Mouse (Mus musculus): ENCODE measurements around the gene Myl12a.

Gene Myl12a

GRCm38 (mm10) chr17:71010646-71011242, 8.1 kb upstream of the Myl12a start:
- peak; percentile 58 for DNase-seq (ENCODE audit: low read depth)

DNA sequence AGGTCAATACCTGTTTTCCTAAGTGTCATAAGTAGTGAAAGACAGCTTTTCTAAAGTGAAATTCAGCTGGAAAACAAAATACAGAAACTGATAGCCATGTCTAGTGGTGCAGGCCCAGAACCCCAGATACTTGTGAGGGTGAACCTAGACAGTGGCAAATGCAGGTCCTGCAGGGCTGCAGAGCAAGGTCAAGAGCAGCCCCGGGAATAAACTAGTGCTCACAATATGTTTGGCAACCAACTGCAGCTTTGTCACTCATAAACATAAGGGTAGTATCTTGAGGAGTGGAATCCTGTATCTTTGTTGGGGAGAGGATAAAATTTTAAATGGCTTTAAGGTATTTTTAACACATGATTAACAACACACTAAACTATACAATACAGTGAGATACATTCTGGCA, 7.1 kb upstream of the Myl12a start:
- no peak for DNase-seq (ENCODE audit: low read depth)

GRCm38 (mm10) chr17:71008676-71009075, 6.0 kb upstream of the Myl12a start:
- no peak for DNase-seq (ENCODE audit: low read depth)

DNA sequence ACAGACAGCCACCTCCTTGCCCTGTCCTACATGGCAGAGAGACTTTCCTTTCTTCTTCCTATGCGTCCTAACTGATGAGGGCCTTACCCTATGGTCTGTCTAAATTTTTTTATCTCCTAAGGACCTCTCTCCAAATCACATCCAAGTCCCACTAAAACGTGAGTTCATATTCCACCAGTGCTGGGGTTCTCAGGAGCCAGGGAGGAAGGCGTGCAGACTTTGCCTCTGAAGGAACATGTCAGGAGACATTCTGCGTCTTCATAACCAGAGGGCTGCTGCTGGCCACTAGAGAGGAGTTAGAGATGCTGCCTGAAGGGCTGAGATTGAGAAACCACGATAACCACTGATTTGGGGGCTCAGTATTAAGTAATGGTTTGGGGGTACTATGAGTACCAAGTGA, 4.3 kb upstream of the Myl12a start:
- DNase-seq (ENCODE audit: low read depth): no peak

DNA sequence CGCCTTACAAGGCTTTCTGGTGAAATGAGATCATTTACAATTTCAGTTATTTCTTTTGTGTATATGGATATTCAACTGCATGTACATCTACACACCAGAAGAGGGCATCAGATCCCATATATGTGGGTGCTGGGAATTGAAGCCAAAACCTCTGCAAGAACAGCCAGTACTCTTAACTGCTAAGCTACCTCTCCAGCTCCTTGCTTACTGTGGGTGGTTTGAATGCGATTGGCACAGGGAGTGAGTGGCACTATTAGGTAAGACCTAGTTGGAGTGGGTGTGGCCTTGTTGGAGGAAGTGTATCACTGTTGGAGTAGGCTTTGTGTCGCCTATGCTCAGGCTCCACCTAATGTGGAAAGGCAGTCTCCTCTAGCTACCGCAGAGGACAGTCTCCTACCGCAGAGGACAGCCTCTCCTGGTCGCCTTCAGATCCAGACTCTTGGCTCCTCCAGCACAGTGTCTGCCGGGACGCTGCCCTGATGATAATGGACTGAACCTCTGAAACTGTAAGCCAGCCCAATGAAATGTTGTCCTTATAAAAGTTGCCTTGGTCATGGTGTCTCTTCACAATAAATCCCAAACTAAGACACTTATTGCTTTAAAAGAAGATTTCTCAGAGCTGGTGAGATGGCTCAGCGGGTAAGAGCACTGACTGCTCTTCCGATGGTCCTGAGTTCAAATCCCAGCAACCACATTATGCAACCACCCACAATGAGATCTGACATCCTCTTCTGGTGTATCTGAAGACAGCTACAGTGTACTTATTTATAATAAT, 1.7 kb upstream of the Myl12a start:
- DNase-seq (ENCODE audit: low read depth): no peak

DNA sequence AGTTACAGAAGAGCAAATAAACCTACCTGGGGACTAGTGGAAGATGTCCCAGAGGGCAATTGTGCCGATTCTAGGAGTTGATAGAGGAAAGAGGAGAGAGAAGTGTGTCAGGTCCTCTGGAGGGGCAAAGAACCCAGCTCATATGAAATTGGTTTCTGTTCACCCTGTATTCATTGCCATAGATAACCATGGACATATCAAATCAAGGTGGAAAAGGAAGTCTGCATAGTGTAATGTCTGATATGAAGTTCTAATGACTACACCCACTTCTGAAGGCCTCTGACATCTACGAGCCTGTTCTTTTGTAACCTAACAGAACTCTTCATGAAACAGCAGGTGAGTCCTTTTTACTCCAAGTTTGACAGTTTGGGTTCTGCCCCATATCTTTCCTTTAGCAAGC, 1.0 kb upstream of the Myl12a start:
- no peak for DNase-seq (ENCODE audit: low read depth)

DNA sequence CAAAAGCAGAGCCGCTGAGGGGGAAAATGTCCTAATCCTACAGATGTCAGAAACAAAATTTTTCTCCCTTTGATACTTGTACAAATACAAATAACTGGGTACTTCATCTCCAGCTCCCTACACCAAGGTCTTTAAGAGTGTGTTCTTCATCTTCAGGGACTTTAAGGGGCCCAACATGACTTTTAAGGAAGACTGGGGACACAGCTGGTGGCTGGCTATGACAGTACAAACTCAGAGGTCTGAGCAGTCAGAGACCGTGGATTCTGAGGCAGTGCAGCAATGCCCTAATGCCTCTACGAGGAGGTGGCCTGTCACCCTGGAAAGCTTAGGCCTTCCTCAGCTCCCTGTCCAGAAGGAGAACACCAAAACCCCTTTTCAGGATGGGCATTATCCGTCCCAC, 434 bp upstream of the Myl12a start:
- no peak for DNase-seq (ENCODE audit: low read depth)

GRCm38 (mm10) chr17:71002081-71002743, 466 bp downstream of the Myl12a start, which contains the start of gene Myom1:
Myom1 (plus strand) TSS chr17:71002633.
- peak; percentile 98 for DNase-seq (ENCODE audit: low read depth)

DNA sequence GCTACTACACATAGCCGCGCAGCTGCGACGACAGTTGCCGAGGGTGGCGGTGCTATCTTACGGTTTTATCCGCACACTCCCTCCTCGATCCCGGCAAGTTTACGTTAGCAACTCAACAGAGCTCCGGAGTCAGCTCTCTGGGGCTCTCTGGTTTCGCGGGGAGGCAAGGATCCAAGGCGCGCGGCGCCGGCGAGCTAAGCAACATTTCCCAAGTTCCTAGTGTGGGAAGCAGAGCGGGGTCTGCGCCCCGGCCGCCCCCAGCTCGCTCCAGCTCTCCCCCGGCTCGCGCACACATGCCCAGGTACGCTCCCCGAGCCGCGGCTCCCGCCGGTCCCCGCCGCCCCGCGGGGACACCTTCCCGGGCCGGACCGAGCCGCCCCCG, 988 bp downstream of the Myl12a start:
- no peak for DNase-seq (ENCODE audit: low read depth)

DNA sequence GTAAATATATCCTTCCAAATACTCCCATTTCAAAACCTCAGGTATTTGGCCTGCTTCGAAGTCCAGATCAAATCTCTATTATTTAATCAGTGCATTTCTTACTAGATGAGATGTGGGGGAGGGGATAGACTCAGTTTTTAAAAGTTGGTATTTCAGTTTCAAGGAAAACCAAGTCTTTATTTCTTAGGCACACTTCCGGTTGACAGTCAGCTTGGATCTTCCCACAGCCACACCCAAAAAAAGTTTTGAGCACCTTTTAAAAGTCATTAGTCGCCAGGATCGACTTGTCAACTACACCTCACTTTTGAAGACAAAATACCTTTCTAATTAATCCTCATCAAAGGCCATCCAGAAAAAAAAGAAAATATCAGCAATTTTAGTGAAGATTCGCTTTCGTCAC, 1.6 kb downstream of the Myl12a start:
- peak; percentile 48 for DNase-seq (ENCODE audit: low read depth)

- no peak for DNase-seq (ENCODE audit: low read depth)
Observed at GRCm38 (mm10) chr17:71000255-71000654, 2.4 kb downstream of the Myl12a start.

DNA sequence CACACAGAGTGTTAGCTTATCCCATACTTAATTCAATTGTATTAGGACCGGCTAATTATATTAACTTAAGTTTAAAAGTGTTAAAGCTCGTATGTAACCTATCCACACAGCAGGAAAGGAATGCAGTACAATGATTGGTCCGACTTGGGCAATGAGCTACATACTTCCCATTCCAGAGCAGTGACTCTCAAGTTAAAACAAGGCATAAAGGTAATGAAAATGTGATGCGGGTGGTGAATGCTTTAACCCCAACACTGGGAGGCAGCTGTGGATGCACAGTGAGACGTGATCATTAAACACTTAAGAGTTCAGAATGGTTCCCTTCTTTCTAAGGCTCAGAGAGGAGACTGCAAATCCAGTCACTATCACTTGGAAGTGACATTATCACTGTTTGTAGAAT, 3.5 kb downstream of the Myl12a start:
- no peak for DNase-seq (ENCODE audit: low read depth)

DNA sequence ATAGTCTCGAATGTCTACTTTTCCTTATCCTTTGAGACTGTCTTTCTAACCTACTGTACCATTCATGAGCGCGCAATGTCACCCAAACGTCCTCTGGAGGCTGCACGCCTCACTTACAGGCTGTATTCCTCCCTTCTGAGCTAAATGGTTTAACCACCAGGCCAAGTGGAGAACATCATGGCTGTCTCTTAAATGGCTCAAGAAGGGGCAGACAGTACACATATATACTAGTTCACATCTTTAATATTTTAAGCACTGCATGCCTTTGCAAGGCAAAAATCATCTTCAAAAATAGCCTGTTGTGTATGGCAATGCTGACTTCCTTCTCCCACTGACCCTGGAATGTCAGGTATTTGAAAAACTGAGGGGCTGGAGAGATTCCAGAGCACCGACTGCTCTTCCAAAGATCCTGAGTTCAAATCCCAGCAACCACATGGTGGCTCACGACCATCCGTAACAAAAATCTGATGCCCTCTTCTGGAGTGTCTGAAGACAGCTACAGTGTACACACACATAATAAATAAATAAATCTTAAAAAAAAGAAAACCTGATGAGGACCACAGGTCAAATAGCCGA, 4.2 kb downstream of the Myl12a start:
- DNase-seq (ENCODE audit: low read depth): no peak

- DNase-seq (ENCODE audit: low read depth): no peak
Observed at GRCm38 (mm10) chr17:70997836-70998235, 4.8 kb downstream of the Myl12a start.

- DNase-seq (ENCODE audit: low read depth): no peak
Observed at GRCm38 (mm10) chr17:70995551-70995950, 7.1 kb downstream of the Myl12a start.

- no peak for DNase-seq (ENCODE audit: low read depth)
Observed at GRCm38 (mm10) chr17:70994671-70995070, 8.0 kb downstream of the Myl12a start.

DNA sequence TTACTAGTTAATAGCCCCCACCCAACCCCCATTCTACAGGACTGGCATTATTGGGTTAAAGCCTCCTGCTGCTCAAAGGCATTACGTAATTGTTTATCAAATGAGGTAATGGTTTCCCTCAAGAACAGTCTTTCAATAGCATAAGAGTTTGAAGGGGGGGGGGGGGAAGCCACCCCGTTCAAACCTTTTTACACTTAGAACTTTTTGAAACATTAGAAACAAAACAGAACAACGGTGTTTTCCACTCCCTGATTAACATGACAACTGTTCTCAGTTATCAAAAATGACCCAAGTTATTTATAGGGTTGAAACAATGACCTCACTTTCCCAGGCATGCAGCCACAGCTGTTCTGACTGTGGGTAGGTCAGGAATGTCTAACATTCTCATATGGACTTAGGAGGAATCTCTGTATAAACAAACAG, 9.3 kb downstream of the Myl12a start:
- DNase-seq (ENCODE audit: low read depth): no peak

DNA sequence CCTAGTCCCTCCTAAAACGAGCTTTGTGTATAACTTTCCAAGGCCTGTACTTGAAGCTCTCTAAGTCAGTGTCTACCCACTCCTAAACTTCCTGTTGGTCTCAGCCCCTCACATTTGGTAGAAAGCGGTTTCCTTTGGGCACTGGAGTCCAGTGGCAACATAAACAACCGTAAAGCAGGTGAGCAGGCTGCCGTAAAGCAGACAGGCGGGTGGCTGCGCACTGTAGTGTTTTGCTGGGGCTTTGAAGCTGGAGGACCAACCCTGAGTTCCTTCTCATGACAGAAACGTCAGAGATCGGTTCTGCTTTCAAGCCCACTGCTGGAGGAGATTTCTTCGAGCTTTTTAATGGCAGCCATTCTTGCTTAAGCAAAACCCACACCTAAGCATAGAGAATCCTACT, 10.0 kb downstream of the Myl12a start:
- no peak for DNase-seq (ENCODE audit: low read depth)

- peak; percentile 84 for DNase-seq (ENCODE audit: low read depth)
Observed at GRCm38 (mm10) chr17:70991706-70992625, 10.7 kb downstream of the Myl12a start.

GRCm38 (mm10) chr17:70990403-70991303, 12.0 kb downstream of the Myl12a start:
- DNase-seq (ENCODE audit: low read depth): peak; percentile 92

- DNase-seq (ENCODE audit: low read depth): peak; percentile 80
Observed at GRCm38 (mm10) chr17:70989991-70990390, 12.7 kb downstream of the Myl12a start.
